In genomic region chr13:60446926-60447325, GRCm38 (mm10) we compare ENCODE assay signal across 12 mouse cellular contexts.
DNase-seq lines count a peak whose midpoint lies in the region; ATAC-seq and TF ChIP-seq lines count a peak whose summit lies in the region.
"Had no signal": no experiment of that assay in that cellular context is flagged by ENCODE, and none has a peak within 500 bp of the region (broad histone marks: within the 10 kb centered on the region; RNA-seq: fewer than 3 reads in every experiment).

No protein-coding gene starts in this region.

- no peak overlapping the region for H3K9ac ChIP-seq in lung, embryonic 14.5 days
- H3K9ac ChIP-seq: forebrain, embryonic 12.5 days; liver, embryonic 12.5 days had no signal

- no peak for ATAC-seq in lung, embryonic 14.5 days (ENCODE audit: insufficient read depth)
- ATAC-seq: inflammation-experienced regulatory T-cells, adult 6 months; liver, embryonic 12.5 days had no signal

- H3K27me3 ChIP-seq in lung, embryonic 14.5 days (ENCODE audit: insufficient read depth, low read length): no peaks in the 10 kb centered on the region
- H3K27me3 ChIP-seq: forebrain, embryonic 12.5 days; liver, embryonic 12.5 days had no signal

- WGBS in lung, embryonic 14.5 days: 52% methylated on average over 5 of the region's 5 CpGs

- peak; percentile 37 for TF ChIP-seq CTCF in lung, embryonic 14.5 days (IDR thresholded peaks at IDR 0.05; ENCODE audit: low read depth)
- peak; percentile 22; the same call in 1 of the 2 replicates for TF ChIP-seq CTCF in brain, embryonic 14.5 days (IDR thresholded peaks at IDR 0.05; ENCODE audit: borderline replicate concordance, extremely low read depth, insufficient read depth, insufficient read length)

- no peaks in the 10 kb centered on the region for H3K9me3 ChIP-seq in lung, embryonic 14.5 days (ENCODE audit: low read depth, low read length)
- H3K9me3 ChIP-seq: forebrain, embryonic 12.5 days; liver, embryonic 12.5 days had no signal

- peak; percentile 40 for DNase-seq in heart, postnatal 4 days
- no peak for DNase-seq in heart, adult 8-10 months (ENCODE audit: low spot score)
- peak; percentile 45 for DNase-seq in lung, embryonic 14.5 days
- DNase-seq in lung, postnatal 25 days (ENCODE audit: low spot score): no peak
- DNase-seq in brain, embryonic 14.5 days (ENCODE audit: low read depth): no peak
- DNase-seq in forelimb bud, embryonic 11.5 days (ENCODE audit: low read depth, low spot score): peak; percentile 39
- no peak for DNase-seq in layer of hippocampus, adult 8-10 months (ENCODE audit: low spot score in 2 of 2)
- no peak for DNase-seq in adrenal gland, postnatal 25 days
- DNase-seq: cerebellum, adult 2 months had no signal

- no peak overlapping the region for H3K4me2 ChIP-seq in lung, embryonic 14.5 days
- H3K4me2 ChIP-seq: forebrain, embryonic 12.5 days; liver, embryonic 12.5 days had no signal

- H3K4me3 ChIP-seq in lung, embryonic 14.5 days (ENCODE audit: low read depth, low read length): no peak overlapping the region
- H3K4me3 ChIP-seq: forebrain, embryonic 12.5 days; liver, embryonic 12.5 days had no signal

- TF ChIP-seq POLR2A in brain, embryonic 14.5 days (IDR thresholded peaks at IDR 0.05; ENCODE audit: borderline replicate concordance, extremely low read depth, insufficient read depth, insufficient read length, poor library complexity, severe bottlenecking): no peak

- no peak overlapping the region for H3K27ac ChIP-seq in lung, embryonic 14.5 days (ENCODE audit: low read depth)
- H3K27ac ChIP-seq: forebrain, embryonic 12.5 days; liver, embryonic 12.5 days had no signal

- no peaks in the 10 kb centered on the region for H3K36me3 ChIP-seq in lung, embryonic 14.5 days (ENCODE audit: insufficient read depth)
- H3K36me3 ChIP-seq: forebrain, embryonic 12.5 days; liver, embryonic 12.5 days had no signal

- H3K4me1 ChIP-seq in lung, embryonic 14.5 days (ENCODE audit: insufficient read depth): no peaks in the 10 kb centered on the region
- H3K4me1 ChIP-seq: forebrain, embryonic 12.5 days; liver, embryonic 12.5 days had no signal

Comparison
In these comparisons a context has a peak if more than half of its experiments do, and no peak if none do; other contexts are left out.
1. DNase-seq: peak in heart, postnatal 4 days (single experiment), lung, embryonic 14.5 days (single experiment) and forelimb bud, embryonic 11.5 days (single experiment); none in heart, adult 8-10 months (single experiment), lung, postnatal 25 days (single experiment), brain, embryonic 14.5 days (single experiment), layer of hippocampus, adult 8-10 months (0 of 2) and adrenal gland, postnatal 25 days (single experiment).